Mouse (Mus musculus): ENCODE data around the gene Morc1.

DNA sequence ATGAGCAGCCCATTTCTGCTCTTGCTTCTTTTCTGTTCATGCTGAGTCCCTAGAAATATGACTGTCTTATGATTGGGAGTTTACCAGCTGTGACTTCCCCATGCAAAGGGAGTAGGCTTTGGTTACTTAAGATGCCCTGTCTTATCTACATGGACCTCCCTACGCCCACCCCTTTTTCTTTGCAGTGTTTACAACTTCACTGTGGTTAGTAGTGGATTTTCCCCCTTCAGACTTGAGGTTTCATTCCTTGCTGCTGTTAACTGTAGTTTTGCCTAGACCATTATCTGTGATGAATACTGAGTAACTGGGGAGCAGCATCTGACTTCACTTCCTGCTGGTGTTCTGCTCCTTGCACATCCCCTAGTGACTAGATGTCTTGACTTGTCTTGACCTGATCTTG lies 247.0 kb downstream of the Morc1 start:
- TF ChIP-seq CTCF (IDR thresholded peaks at IDR 0.05; ENCODE audit: low read depth) (no peak), EP300 (IDR thresholded peaks at IDR 0.05; ENCODE audit: low read depth) (no peak)
